Comparison of ENCODE assay signal across 9 mouse cellular contexts in genomic region chr17:47297965-47298364, GRCm38 (mm10).
DNase-seq lines count a peak whose midpoint lies in the region; ATAC-seq and TF ChIP-seq lines count a peak whose summit lies in the region.
"Had no signal": no experiment of that assay in that cellular context is flagged by ENCODE, and none has a peak within 500 bp of the region (broad histone marks: within the 10 kb centered on the region; RNA-seq: fewer than 3 reads in every experiment).

No protein-coding gene starts in this region.

- H3K27me3 ChIP-seq in hindbrain, postnatal 0 days (ENCODE audit: insufficient read depth, low read length), result no peaks in the 10 kb centered on the region
- no peaks in the 10 kb centered on the region for H3K27me3 ChIP-seq in hindbrain, embryonic 11.5 days (ENCODE audit: control insufficient read depth, insufficient read depth, low read length)
- H3K27me3 ChIP-seq in lung, embryonic 14.5 days (ENCODE audit: insufficient read depth, low read length), result no peaks in the 10 kb centered on the region
- H3K27me3 ChIP-seq in MEL (ENCODE audit: control insufficient read depth in 1 of 2, insufficient read depth in 2 of 2, low read length in 2 of 2), result no peaks in the 10 kb centered on the region
- no peaks in the 10 kb centered on the region for H3K27me3 ChIP-seq in heart, embryonic 12.5 days (replicated peaks)

- H3K4me3 ChIP-seq in hindbrain, postnatal 0 days (ENCODE audit: low read length), result no peak overlapping the region
- H3K4me3 ChIP-seq in hindbrain, embryonic 11.5 days (ENCODE audit: low read depth, low read length), result no peak overlapping the region
- no peak overlapping the region for H3K4me3 ChIP-seq in lung, embryonic 14.5 days (ENCODE audit: low read depth, low read length)
- H3K4me3 ChIP-seq in MEL (ENCODE audit: control insufficient read depth in 1 of 2, insufficient read depth in 1 of 2, low read depth in 2 of 2, low read length in 2 of 2), result no peak overlapping the region
- H3K4me3 ChIP-seq in heart, embryonic 12.5 days, result no peak overlapping the region

- no peak overlapping the region for H3K9ac ChIP-seq in hindbrain, postnatal 0 days (replicated peaks; ENCODE audit: low read length)
- H3K9ac ChIP-seq in hindbrain, embryonic 11.5 days (ENCODE audit: low read depth, low read length), result no peak overlapping the region
- no peak overlapping the region for H3K9ac ChIP-seq in lung, embryonic 14.5 days
- no peak overlapping the region for H3K9ac ChIP-seq in MEL (ENCODE audit: control insufficient read depth, low read depth, low read length, poor library complexity, severe bottlenecking)
- H3K9ac ChIP-seq in heart, embryonic 12.5 days, result no peak overlapping the region

- H3K79me2 ChIP-seq in MEL (ENCODE audit: control insufficient read depth, insufficient read depth, low read length, poor library complexity), result peaks cover 3% of the 10 kb centered on the region; the same call in 1 of the 2 replicates

- H3K4me1 ChIP-seq in hindbrain, postnatal 0 days (ENCODE audit: insufficient read depth, low read length), result 0 out of 2 replicates have a peak, but pooled peaks cover 9% of the 10 kb centered on the region
- peaks cover 3% of the 10 kb centered on the region for H3K4me1 ChIP-seq in hindbrain, embryonic 11.5 days (replicated peaks; ENCODE audit: control insufficient read depth, insufficient read depth, low read length)
- H3K4me1 ChIP-seq in lung, embryonic 14.5 days (ENCODE audit: insufficient read depth), result peaks cover 22% of the 10 kb centered on the region
- peaks cover 17 to 33% of the 10 kb centered on the region in 2 experiments for H3K4me1 ChIP-seq in MEL (ENCODE audit: control insufficient read depth in 1 of 2, insufficient read depth in 2 of 2, low read length in 2 of 2)
- H3K4me1 ChIP-seq in heart, embryonic 12.5 days (replicated peaks), result peaks cover 38% of the 10 kb centered on the region

- H3K36me3 ChIP-seq in hindbrain, postnatal 0 days (ENCODE audit: insufficient read depth, low read length), result no peaks in the 10 kb centered on the region
- H3K36me3 ChIP-seq in hindbrain, embryonic 11.5 days (ENCODE audit: control insufficient read depth, insufficient read depth, low read length), result no peaks in the 10 kb centered on the region
- H3K36me3 ChIP-seq in lung, embryonic 14.5 days (ENCODE audit: insufficient read depth), result no peaks in the 10 kb centered on the region
- H3K36me3 ChIP-seq in MEL (ENCODE audit: control insufficient read depth in 1 of 2, insufficient read depth in 2 of 2, low read length in 2 of 2), result peaks cover 0 to 30% of the 10 kb centered on the region in 2 experiments; a peak in 2 of 4 replicates
- 0 out of 2 replicates have a peak, but pooled peaks cover 2% of the 10 kb centered on the region for H3K36me3 ChIP-seq in heart, embryonic 12.5 days

- no peak for ATAC-seq in hindbrain, postnatal 0 days
- no peak for ATAC-seq in hindbrain, embryonic 11.5 days (ENCODE audit: low FRiP score)
- no peak for ATAC-seq in lung, embryonic 14.5 days (ENCODE audit: insufficient read depth)
- no peak for ATAC-seq in heart, embryonic 12.5 days (ENCODE audit: insufficient number of reproducible peaks, low FRiP score)

- DNase-seq in hindbrain, postnatal 0 days (ENCODE audit: low spot score), result peak; percentile 53
- DNase-seq in hindbrain, embryonic 11.5 days (ENCODE audit: low spot score), result no peak
- peak; percentile 66 for DNase-seq in lung, embryonic 14.5 days
- DNase-seq in lung, postnatal 36 days, result no peak
- peak; percentile 68 for DNase-seq in MEL (ENCODE audit: low read depth, low spot score)
- DNase-seq in brain, adult 2 months (ENCODE audit: low read depth, low spot score), result peak; percentile 35
- DNase-seq: kidney, adult 8-10 months; thymus, postnatal 25 days had no signal

- H3K27ac ChIP-seq in hindbrain, postnatal 0 days, result no peak overlapping the region
- H3K27ac ChIP-seq in hindbrain, embryonic 11.5 days (ENCODE audit: low read depth, low read length), result no peak overlapping the region
- H3K27ac ChIP-seq in lung, embryonic 14.5 days (ENCODE audit: low read depth), result no peak overlapping the region
- H3K27ac ChIP-seq in MEL (ENCODE audit: control insufficient read depth, low read depth, low read length), result no peak overlapping the region
- no peak overlapping the region for H3K27ac ChIP-seq in heart, embryonic 12.5 days (ENCODE audit: poor library complexity, severe bottlenecking)

- no peak overlapping the region for H3K4me2 ChIP-seq in hindbrain, postnatal 0 days (ENCODE audit: low read depth, low read length)
- no peak overlapping the region for H3K4me2 ChIP-seq in hindbrain, embryonic 11.5 days (replicated peaks; ENCODE audit: low read depth, low read length)
- H3K4me2 ChIP-seq in lung, embryonic 14.5 days, result no peak overlapping the region
- H3K4me2 ChIP-seq in heart, embryonic 12.5 days, result no peak overlapping the region

- no peaks in the 10 kb centered on the region for H3K9me3 ChIP-seq in hindbrain, postnatal 0 days (ENCODE audit: low read length)
- H3K9me3 ChIP-seq in hindbrain, embryonic 11.5 days (ENCODE audit: control insufficient read depth, low read length), result no peaks in the 10 kb centered on the region
- H3K9me3 ChIP-seq in lung, embryonic 14.5 days (ENCODE audit: low read depth, low read length), result no peaks in the 10 kb centered on the region
- no peaks in the 10 kb centered on the region for H3K9me3 ChIP-seq in MEL (replicated peaks; ENCODE audit: insufficient read depth, low read length)
- H3K9me3 ChIP-seq in heart, embryonic 12.5 days (replicated peaks), result no peaks in the 10 kb centered on the region

- TF ChIP-seq RAD21 in MEL (IDR thresholded peaks at IDR 0.05; ENCODE audit: low read depth, low read length), result peak; percentile 38

- TF ChIP-seq CTCF in hindbrain, postnatal 0 days (IDR thresholded peaks at IDR 0.05; ENCODE audit: low read depth), result peak; percentile 61
- peak; percentile 52 for TF ChIP-seq CTCF in lung, embryonic 14.5 days (IDR thresholded peaks at IDR 0.05; ENCODE audit: low read depth)
- peak; percentile 60 to 68 (median 65) for TF ChIP-seq CTCF in MEL (IDR thresholded peaks at IDR 0.05 in 2 of 3, conservative IDR thresholded peaks at IDR 0.05 in 1 of 3; ENCODE audit: control insufficient read depth in 1 of 3, insufficient read depth in 1 of 3, low read depth in 2 of 3, low read length in 3 of 3, poor library complexity in 1 of 3, severe bottlenecking in 1 of 3)

- 95% methylated on average over 8 of the region's 8 CpGs for WGBS in hindbrain, postnatal 0 days
- 91% methylated on average over 8 of the region's 8 CpGs for WGBS in hindbrain, embryonic 11.5 days
- 84% methylated on average over 8 of the region's 8 CpGs for WGBS in lung, embryonic 14.5 days
- WGBS in heart, embryonic 12.5 days, result 83% methylated on average over 8 of the region's 8 CpGs

- TF ChIP-seq EP300 in MEL (IDR thresholded peaks at IDR 0.05; ENCODE audit: low read depth in 1 of 2, low read length in 2 of 2), result no peak

- TF ChIP-seq POLR2A in MEL (IDR thresholded peaks at IDR 0.05; ENCODE audit: control insufficient read depth in 1 of 2, insufficient read depth in 1 of 2, low read depth in 1 of 2, low read length in 2 of 2, poor library complexity in 1 of 2), result no peak

TF ChIP-seq in MEL, 35 proteins besides CTCF, POLR2A, EP300 and RAD21:
- TF ChIP-seq NRF1 (IDR thresholded peaks at IDR 0.05; ENCODE audit: insufficient read depth, low read depth, low read length, poor library complexity, severe bottlenecking) (no peak), MAZ (IDR thresholded peaks at IDR 0.05; ENCODE audit: low read depth, low read length) (no peak), USF1 (IDR thresholded peaks at IDR 0.05; ENCODE audit: low read depth, low read length) (no peak), SMC3 (IDR thresholded peaks at IDR 0.05; ENCODE audit: low read depth, low read length) (peak; percentile 56), NELFE (IDR thresholded peaks at IDR 0.05; ENCODE audit: low read depth, low read length) (no peak), CHD1 (IDR thresholded peaks at IDR 0.05; ENCODE audit: low read depth, low read length) (no peak), RCOR1 (IDR thresholded peaks at IDR 0.05; ENCODE audit: low read depth, low read length) (0 out of 2 replicates have a peak, but pooled peaks have one; percentile 21), MAX (IDR thresholded peaks at IDR 0.05; ENCODE audit: low read length) (no peak)

Comparison
In these comparisons a context has a peak if more than half of its experiments do, and no peak if none do; other contexts are left out.
1. DNase-seq: peak in hindbrain, postnatal 0 days (single experiment), lung, embryonic 14.5 days (single experiment), MEL (single experiment) and brain, adult 2 months (single experiment); none in hindbrain, embryonic 11.5 days (single experiment) and lung, postnatal 36 days (single experiment).
2. Peak in every context shown above with its lines, with median percentiles within 50 percentile points of each other: CTCF ChIP-seq.